Mouse (Mus musculus): ENCODE measurements around the gene Acyp1. TPM values are rescaled to one million over a fixed set of nuclear protein-coding genes. Genes with fewer than 3 reads are reported as not detected.

The Acyp1 gene
- total RNA-seq (2022), result 10 to 100 TPM; 53.5 to 69.6 (median 58.9) TPM

GRCm38 (mm10) chr12:85287809-85288485 lies at the start of gene Acyp1:
Acyp1 (minus strand) TSS chr12:85288438.
- DNase-seq (ENCODE audit: low spot score in 2 of 2), result peak; percentile 51 to 68

GRCm38 (mm10) chr12:85337567-85338311 lies 49.5 kb upstream of the Acyp1 start:
- no peak for DNase-seq (ENCODE audit: low spot score in 2 of 2)

- DNase-seq (ENCODE audit: low spot score in 2 of 2), result no peak
These were observed 41.9 kb upstream of the Acyp1 start for GRCm38 (mm10) chr12:85330153-85330552.

GRCm38 (mm10) chr12:85308651-85309050 lies 20.4 kb upstream of the Acyp1 start:
- DNase-seq (ENCODE audit: low spot score in 2 of 2), result no peak

GRCm38 (mm10) chr12:85305247-85305892 lies 17.1 kb upstream of the Acyp1 start:
- peak; percentile 81 for DNase-seq (ENCODE audit: low spot score in 2 of 2)

- no peak for DNase-seq (ENCODE audit: low spot score in 2 of 2)
These were observed 16.5 kb upstream of the Acyp1 start for GRCm38 (mm10) chr12:85304725-85305124.

- no peak for DNase-seq (ENCODE audit: low spot score in 2 of 2)
These were observed 15.0 kb upstream of the Acyp1 start for GRCm38 (mm10) chr12:85303256-85303655.

GRCm38 (mm10) chr12:85298835-85299180 lies 10.6 kb upstream of the Acyp1 start:
- DNase-seq (ENCODE audit: low spot score in 2 of 2), result no peak

GRCm38 (mm10) chr12:85298127-85298834 lies 10.0 kb upstream of the Acyp1 start:
- DNase-seq (ENCODE audit: low spot score in 2 of 2), result no peak

GRCm38 (mm10) chr12:85297345-85297997 lies 9.2 kb upstream of the Acyp1 start:
- DNase-seq (ENCODE audit: low spot score in 2 of 2), result no peak

GRCm38 (mm10) chr12:85296915-85297314 lies 8.7 kb upstream of the Acyp1 start:
- DNase-seq (ENCODE audit: low spot score in 2 of 2), result no peak

- no peak for DNase-seq (ENCODE audit: low spot score in 2 of 2)
These were observed 7.3 kb upstream of the Acyp1 start for GRCm38 (mm10) chr12:85295506-85295905.

GRCm38 (mm10) chr12:85292906-85293305 lies 4.7 kb upstream of the Acyp1 start:
- DNase-seq (ENCODE audit: low spot score in 2 of 2), result no peak

- DNase-seq (ENCODE audit: low spot score in 2 of 2), result no peak
These were observed 4.0 kb upstream of the Acyp1 start for GRCm38 (mm10) chr12:85292288-85292687.

- DNase-seq (ENCODE audit: low spot score in 2 of 2), result no peak
These were observed 3.3 kb upstream of the Acyp1 start for GRCm38 (mm10) chr12:85291541-85291940.

GRCm38 (mm10) chr12:85290633-85291032 lies 2.4 kb upstream of the Acyp1 start:
- no peak for DNase-seq (ENCODE audit: low spot score in 2 of 2)

- DNase-seq (ENCODE audit: low spot score in 2 of 2), result peak in 1 of 2 experiments; percentile 30
These were observed 1.1 kb upstream of the Acyp1 start for GRCm38 (mm10) chr12:85289157-85290000.

GRCm38 (mm10) chr12:85288486-85289156 lies 383 bp upstream of the Acyp1 start, which contains the start of gene Zc2hc1c:
Zc2hc1c (plus strand) TSS chr12:85288591.
- peak; percentile 80 to 90 for DNase-seq (ENCODE audit: low spot score in 2 of 2)

GRCm38 (mm10) chr12:85286941-85287340 lies 1.3 kb downstream of the Acyp1 start:
- DNase-seq (ENCODE audit: low spot score in 2 of 2), result no peak

GRCm38 (mm10) chr12:85284996-85285395 lies 3.2 kb downstream of the Acyp1 start:
- no peak for DNase-seq (ENCODE audit: low spot score in 2 of 2)

Data from gastrocnemius, adult 8-10 months (tissue).